Mouse (Mus musculus): Measurements from ENCODE around the gene Ackr1.
"Not testable (repeated sequence)": the region's sequence is repeated elsewhere in the genome, so short reads cannot be mapped to it uniquely, and the experiment has no call there.

Gene Ackr1

DNA sequence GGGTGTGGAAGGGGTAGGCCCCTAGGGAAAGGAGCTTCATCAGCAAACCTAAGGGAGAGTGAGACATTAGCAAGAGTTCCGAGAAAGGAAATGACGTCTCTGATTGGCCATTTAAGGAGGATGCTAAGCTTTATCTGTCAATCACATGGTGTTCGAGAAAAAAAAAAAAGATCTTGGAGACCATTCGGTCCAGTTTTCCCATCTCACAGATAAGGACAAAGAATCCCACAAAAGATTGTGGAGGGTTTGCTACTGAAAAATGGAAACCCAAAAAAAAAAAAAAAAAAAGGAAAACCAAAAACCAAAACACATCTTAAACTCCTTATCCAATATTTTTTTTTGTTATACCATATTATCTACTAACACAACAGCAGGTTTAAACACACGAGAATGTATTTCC, 15.6 kb upstream of the Ackr1 start:
- DNase-seq (ENCODE audit: low read depth) = no peak

DNA sequence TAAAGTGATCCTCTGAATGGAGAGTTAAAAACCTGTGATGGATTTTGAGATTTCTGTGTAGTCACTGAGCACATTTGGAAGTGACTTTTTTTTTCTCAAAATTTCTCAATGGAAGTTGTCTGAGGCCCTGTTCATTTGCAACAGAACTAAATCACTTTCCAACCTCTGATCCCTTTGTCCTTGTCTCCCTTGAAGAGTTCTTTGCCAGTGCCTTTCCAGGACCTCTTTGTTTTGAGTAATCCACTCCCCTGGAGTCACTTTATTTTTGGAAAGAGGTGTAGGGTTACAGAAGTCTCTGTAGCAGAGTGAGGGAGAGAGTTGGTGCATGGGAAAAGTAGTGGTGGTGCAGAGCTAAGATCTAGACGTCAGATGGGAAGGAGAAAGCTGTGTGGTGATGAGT, 15.0 kb upstream of the Ackr1 start:
- no peak for DNase-seq (ENCODE audit: low read depth)

- no peak for DNase-seq (ENCODE audit: low read depth)
Observed at GRCm38 (mm10) chr1:173345112-173345511, 11.6 kb upstream of the Ackr1 start.

- DNase-seq (ENCODE audit: low read depth) = no peak
Observed at GRCm38 (mm10) chr1:173343934-173344333, 10.4 kb upstream of the Ackr1 start.

GRCm38 (mm10) chr1:173342425-173342824, 8.9 kb upstream of the Ackr1 start:
- no peak for DNase-seq (ENCODE audit: low read depth)

DNA sequence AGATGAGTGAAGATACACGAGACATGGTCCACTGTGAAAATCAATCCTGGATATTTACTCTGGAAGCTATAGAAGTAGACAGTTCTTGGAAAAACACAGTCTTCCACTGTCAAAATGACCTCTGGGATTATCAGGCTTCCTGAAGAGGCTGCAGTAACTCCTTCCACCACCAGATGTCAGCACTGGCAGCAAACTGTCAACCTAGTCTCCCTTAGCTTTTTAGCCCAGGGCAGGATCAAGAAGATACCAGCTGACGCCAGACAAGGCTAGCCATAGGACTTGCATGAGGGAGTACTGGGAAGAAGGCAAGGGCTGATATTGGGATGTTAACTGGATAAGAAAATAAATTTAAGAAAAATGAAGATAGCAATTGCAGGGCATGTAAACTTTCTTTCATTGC, 6.0 kb upstream of the Ackr1 start:
- DNase-seq (ENCODE audit: low read depth) = peak; percentile 3

- DNase-seq (ENCODE audit: low read depth) = no peak
Observed at GRCm38 (mm10) chr1:173337008-173337407, 3.5 kb upstream of the Ackr1 start.

DNA sequence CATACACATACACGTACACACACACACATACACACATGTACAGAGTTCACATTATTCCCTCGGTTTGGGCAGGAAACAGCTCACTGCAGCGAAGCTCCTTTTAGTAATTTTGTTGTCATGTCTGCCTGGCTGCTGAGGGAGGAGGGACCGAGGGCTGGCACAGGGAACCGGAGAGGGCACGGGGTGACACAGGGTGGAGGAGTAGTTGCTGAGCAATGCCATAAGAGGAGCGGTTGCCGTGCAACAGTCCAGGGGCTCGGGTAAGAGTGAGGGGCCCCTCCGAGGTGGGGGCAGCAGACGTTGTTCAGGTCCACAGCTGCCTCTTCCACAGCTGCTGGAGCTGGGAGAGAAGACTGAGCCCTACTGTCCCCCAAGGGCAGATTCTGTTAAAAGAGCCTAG, 2.4 kb upstream of the Ackr1 start:
- no peak for DNase-seq (ENCODE audit: low read depth)

- DNase-seq (ENCODE audit: low read depth) = no peak
Observed at GRCm38 (mm10) chr1:173332418-173332817, 1.1 kb downstream of the Ackr1 start.

DNA sequence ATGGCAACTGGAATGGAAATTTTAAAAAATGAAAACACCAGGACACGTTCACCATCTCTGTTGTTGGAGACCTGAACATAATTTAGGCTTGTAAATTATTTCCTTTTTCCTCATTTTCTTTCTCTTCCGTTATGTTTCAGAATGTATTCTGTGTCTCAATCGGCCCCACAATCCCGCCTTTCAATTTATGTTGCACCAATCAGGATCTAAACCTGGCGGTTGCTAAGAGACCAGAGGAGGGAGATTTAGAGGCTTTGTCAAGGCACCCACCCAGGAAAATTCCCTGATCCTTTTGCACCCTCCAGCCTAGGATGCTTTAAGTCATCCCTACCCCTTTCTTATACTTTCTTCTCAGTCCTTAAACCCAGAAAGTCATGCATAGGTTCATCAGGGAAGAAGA, 3.8 kb downstream of the Ackr1 start:
- DNase-seq (ENCODE audit: low read depth) = no peak

DNA sequence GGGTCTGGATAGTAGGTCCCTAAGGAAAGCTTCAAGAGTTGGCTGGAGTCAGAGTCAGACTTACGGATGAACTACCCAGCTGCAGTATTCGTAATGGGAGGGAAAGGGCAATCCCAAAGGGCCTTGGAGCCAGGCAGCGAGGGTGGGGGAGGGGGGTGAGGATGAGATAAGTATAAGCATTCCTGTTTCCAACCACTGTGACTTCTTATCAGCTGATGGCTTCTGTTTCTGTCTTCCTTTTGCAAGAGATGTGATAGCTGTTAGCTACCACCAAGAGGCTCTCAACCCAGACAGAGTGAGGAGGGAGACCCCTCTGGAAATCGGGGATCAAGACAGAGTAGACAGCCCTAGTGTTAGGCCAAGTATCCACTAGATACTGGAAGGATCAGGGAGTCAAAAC, 4.4 kb downstream of the Ackr1 start:
- no peak for DNase-seq (ENCODE audit: low read depth)

DNA sequence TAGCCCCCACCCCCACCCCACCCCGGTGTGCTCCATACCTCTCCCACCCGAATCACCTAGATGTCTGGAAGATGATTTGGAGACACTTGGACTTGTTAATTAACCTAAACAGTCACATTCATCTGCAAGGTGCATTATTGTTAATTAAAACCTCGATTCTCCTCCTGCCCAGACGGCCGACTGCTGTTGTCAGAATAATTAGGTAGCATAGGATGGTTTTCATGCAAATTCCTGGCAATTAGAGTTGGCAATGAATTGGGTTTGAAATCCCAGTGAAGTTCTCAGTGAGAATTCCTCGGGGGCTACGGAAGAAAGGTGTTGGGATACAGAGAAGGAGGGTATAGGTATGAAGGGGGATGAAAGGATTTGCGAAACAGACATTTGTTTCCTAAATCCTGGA, 5.1 kb downstream of the Ackr1 start:
- no peak for DNase-seq (ENCODE audit: low read depth)

DNA sequence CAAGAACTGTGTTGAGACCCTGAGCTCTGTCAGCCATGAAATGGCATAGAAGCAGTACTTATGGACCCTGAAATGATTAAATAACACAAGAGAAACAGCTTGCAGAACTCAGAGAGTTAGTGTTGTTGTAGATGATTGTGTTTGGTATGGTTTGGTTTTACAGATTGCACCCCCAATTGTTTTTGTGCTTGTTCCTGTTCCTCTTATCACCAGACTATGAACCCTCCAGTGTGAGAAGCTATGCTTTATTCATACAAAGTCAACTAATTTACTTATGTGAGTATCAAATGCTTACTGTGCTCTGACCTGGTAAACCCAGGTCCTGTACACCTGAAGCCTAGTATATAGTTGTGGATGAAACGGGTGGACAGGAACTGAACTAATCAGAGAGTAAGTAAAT, 7.0 kb downstream of the Ackr1 start:
- DNase-seq (ENCODE audit: low read depth) = no peak

- DNase-seq (ENCODE audit: low read depth) = no peak
Observed at GRCm38 (mm10) chr1:173325395-173325794, 8.2 kb downstream of the Ackr1 start.

DNA sequence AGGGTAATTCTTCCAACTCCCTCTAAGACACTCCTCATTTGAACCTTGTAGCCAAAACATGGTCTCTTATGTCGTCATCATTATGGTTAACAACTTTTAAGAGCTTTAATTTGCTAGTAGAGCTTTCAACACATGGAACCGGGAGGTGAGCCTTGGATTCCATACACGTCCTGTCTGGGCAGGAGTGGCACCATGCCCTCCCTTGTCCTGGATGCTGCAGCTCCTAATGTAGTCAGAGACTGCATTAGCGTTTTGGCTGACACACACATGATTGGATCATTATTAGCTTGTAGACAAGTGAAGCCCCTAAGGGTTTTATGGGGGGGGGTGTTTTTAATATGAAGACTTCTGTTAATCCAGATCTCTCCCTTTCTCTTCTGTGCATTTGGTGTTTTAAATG, 8.6 kb downstream of the Ackr1 start:
- DNase-seq (ENCODE audit: low read depth) = no peak

DNA sequence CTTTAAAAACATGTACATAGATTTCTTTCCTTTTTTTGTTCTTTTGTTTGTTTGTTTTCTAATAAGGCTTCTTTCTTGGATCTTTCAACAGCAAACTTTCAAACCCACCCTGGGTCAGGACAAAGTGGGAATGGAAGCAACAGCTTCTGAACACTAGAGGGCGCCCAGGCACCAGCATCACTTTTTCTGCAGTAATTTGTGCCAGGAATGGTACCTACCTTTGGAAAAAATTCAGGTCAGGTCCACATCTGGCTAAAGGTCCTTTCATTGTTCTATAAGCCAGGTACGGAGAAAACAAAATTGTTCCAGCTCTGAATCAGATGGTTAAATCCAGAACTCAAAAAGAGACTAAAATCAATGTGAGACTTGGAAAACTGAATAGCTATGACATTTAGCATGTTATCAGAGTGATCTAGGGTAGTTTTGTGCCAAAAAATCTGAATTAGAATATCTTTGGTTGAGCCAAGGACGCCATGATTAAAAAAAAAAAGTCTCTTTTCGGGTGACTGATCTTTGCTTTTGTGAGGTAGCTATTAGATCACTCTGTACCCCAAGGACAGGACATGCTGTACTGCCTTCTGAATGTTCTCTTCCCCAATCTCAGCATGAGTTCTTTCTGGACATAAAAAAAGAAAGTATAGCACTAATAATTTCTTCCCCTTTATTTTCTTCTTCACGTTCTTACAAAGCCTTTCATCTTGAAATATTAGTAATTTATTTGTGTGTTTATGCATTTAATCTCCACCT, 9.5 kb downstream of the Ackr1 start:
- no peak for DNase-seq (ENCODE audit: low read depth)

- DNase-seq (ENCODE audit: low read depth) = no peak
Observed at GRCm38 (mm10) chr1:173322249-173322627, 11.3 kb downstream of the Ackr1 start.

DNA sequence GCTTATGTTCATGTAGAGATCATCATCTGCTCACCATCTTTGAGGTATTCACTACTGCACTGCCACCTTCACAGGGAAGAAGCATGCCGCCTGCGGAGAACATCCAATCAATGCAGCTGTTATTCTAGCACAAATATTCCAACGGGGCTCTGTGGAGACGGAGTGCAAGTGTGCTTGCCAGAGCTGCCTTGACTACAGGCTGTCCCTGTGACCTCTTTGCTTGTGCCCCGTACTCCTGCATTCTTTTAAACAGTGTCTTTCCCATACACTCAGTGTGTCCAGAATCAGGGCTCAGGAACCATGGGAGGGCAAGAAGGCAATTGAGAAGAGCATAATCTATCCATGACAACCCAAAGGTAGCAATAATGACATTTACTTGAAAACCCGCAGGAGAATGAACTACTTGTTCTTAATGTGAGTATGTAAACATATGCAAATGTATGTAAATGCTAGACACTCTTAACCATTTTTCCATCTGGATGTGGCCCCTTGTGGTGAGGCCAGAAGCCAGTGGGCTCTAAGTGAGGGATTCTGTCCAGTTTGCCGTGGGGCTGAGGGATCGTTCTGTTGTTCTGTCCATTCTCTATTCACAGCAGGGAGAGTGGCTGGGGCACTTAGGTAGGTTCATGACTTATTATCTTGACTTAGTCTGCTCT, 11.8 kb downstream of the Ackr1 start:
- DNase-seq (ENCODE audit: low read depth) = no peak

GRCm38 (mm10) chr1:173317925-173318477, 15.5 kb downstream of the Ackr1 start:
- no peak for DNase-seq (ENCODE audit: low read depth)

GRCm38 (mm10) chr1:173315725-173316124, 17.8 kb downstream of the Ackr1 start:
- no peak for DNase-seq (ENCODE audit: low read depth)

- DNase-seq (ENCODE audit: low read depth) = not testable (repeated sequence)
Observed at GRCm38 (mm10) chr1:173313535-173314050, 20.0 kb downstream of the Ackr1 start.

DNA sequence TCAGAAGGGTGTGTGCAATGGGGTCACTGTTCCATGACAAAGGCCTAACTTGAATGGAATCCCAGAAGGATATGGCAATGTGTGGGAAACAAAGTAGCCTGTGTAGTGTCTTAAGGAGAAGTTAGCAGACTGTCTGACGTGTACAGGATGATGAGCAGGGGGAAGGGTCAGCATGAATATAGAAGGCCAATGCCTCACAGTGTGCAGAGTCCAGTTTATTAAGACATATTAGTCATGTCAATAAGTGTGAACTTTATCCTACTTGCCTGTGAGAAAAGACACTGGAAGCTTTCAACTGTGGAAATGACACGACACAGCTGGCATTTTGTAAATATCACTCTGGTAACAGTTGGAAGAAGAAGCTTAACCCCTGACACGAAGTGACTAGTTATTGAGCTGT, 30.8 kb downstream of the Ackr1 start:
- DNase-seq (ENCODE audit: low read depth) = not testable (repeated sequence)
